In the genomic region with DNA sequence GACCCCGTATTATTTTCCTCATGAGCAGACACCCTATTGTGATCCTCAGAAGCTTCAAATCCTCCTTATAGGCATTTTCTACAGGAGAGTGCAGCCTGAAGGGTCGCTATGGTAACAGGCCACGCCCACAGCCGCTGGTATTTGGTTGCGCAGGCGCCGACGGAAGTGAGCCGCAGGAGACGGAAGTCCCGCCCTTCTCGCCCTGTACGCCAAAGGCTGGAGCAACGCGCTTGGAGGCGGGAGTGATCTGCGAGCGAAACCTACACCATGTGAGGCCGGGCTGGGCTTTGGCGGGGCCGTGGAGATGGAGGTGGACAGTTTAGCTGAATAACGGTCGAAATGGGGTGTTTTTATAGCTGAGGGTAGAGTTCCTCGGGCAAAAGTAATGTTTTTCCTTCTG, we compare ENCODE assay signal across 8 mouse cellular contexts. TPM values are rescaled to one million over a fixed set of nuclear protein-coding genes. Genes with fewer than 3 reads are reported as not detected.
A peak's percentile ranks its signal among the peaks of the same experiment; 100 is the strongest.
DNase-seq lines count a peak whose midpoint lies in the region; ATAC-seq and TF ChIP-seq lines count a peak whose summit lies in the region.

Gene Snrpd2 (plus strand): TSS at position 97 of the 400 bp plus-strand sequence.

- H3K4me1 ChIP-seq in hindbrain, postnatal 0 days (ENCODE audit: insufficient read depth, low read length), result peaks cover 12% of the 10 kb centered on the region
- peaks cover 49% of the 10 kb centered on the region for H3K4me1 ChIP-seq in megakaryocyte, embryonic 14.5 days

- TF ChIP-seq CTCF in gastrocnemius, adult 2 months (IDR thresholded peaks at IDR 0.05), result no peak
- no peak for TF ChIP-seq CTCF in hindbrain, postnatal 0 days (IDR thresholded peaks at IDR 0.05; ENCODE audit: low read depth)

- ATAC-seq in common myeloid progenitor, adult 5-6 weeks (replicated peaks; ENCODE audit: low read depth, poor library complexity, severe bottlenecking), result peak; percentile 78
- ATAC-seq in hindbrain, postnatal 0 days, result peak; percentile 93

- intact Hi-C loops in gastrocnemius, adult 2 months (cut with DNase I), result loop anchor here (2.0 kb wide), 1 partner anchor 17 kb away; no protein-coding TSS in a partner anchor

- peak; percentile 97 for DNase-seq in ZHBTc4 (ENCODE audit: low read depth, low spot score)
- peak; percentile 98 for DNase-seq in gastrocnemius, adult 2 months
- peak; percentile 99 for DNase-seq in hindbrain, postnatal 0 days (ENCODE audit: low spot score)
- DNase-seq in left cerebral cortex, adult 8-10 months (ENCODE audit: low spot score in 2 of 2), result peak; percentile 90 to 94
- DNase-seq in right cerebral cortex, postnatal 10 days (ENCODE audit: low spot score in 2 of 2), result peak; percentile 97 to 98
- peak; percentile 97 for DNase-seq in urinary bladder, postnatal 25 days (ENCODE audit: low spot score)

- H3K36me3 ChIP-seq in hindbrain, postnatal 0 days (ENCODE audit: insufficient read depth, low read length), result peaks cover 33% of the 10 kb centered on the region
- H3K36me3 ChIP-seq in megakaryocyte, embryonic 14.5 days (replicated peaks; ENCODE audit: low read length), result peaks cover 58% of the 10 kb centered on the region

- under 1% methylated on average over 24 of the region's 24 CpGs for WGBS in hindbrain, postnatal 0 days

- H3K4me3 ChIP-seq in gastrocnemius, adult 2 months, result peak within 1 kb of the TSS; percentile 74
- H3K4me3 ChIP-seq in hindbrain, postnatal 0 days (ENCODE audit: low read length), result peak within 1 kb of the TSS; percentile 58
- peak within 1 kb of the TSS; percentile 96 for H3K4me3 ChIP-seq in megakaryocyte, embryonic 14.5 days (replicated peaks)

- peak within 1 kb of the TSS; percentile 94 for H3K27ac ChIP-seq in gastrocnemius, adult 2 months
- H3K27ac ChIP-seq in hindbrain, postnatal 0 days, result peak within 1 kb of the TSS; percentile 72

- H3K27me3 ChIP-seq in hindbrain, postnatal 0 days (ENCODE audit: insufficient read depth, low read length), result no peaks in the 10 kb centered on the region
- H3K27me3 ChIP-seq in megakaryocyte, embryonic 14.5 days (replicated peaks), result no peaks in the 10 kb centered on the region

- peak within 1 kb of the TSS; percentile 69 for H3K9ac ChIP-seq in hindbrain, postnatal 0 days (replicated peaks; ENCODE audit: low read length)

- peak within 1 kb of the TSS; percentile 81 for H3K4me2 ChIP-seq in hindbrain, postnatal 0 days (ENCODE audit: low read depth, low read length)

- H3K9me3 ChIP-seq in hindbrain, postnatal 0 days (ENCODE audit: low read length), result no peaks in the 10 kb centered on the region
- no peaks in the 10 kb centered on the region for H3K9me3 ChIP-seq in megakaryocyte, embryonic 14.5 days

RNA-seq across cellular contexts. Expression of gene Snrpd2, which starts in this region (rescaled TPM):
- total RNA-seq in common myeloid progenitor, adult 5-6 weeks (2017), result 73.5 and 79.5 TPM in 2 replicates
- 10 to 100 TPM; 49.7 to 58.0 TPM for total RNA-seq in gastrocnemius, adult 2 months (2021)
- 34.1 and 42.9 TPM in 2 replicates for total RNA-seq in hindbrain, postnatal 0 days (2014; rRNA removed)
- polyA plus RNA-seq in hindbrain, postnatal 0 days (2015; fragmentation: Nextera tagmentation; extraction: Ambion mirVana), result 114 and 118 TPM in 2 replicates
- total RNA-seq in left cerebral cortex, adult 8-10 months (2022), result 10 to 100 TPM; 73.5 to 79.4 (median 76.1) TPM
- 50.5 and 69.4 TPM in 2 replicates for polyA plus RNA-seq in megakaryocyte, embryonic 14.5 days (2012; ENCODE audit: insufficient read depth, low replicate concordance)

Comparison
In these comparisons a context has a peak if more than half of its experiments do, and no peak if none do; other contexts are left out.
1. Peak in every context shown above with its lines: DNase-seq, ATAC-seq, H3K4me3 ChIP-seq and H3K27ac ChIP-seq.